Mouse (Mus musculus) gastrocnemius, adult 8-10 months (tissue): ENCODE measurements at regions not wholly inside any gene's neighbourhood (a gene's known extent, or its start where the extent isn't known, plus 50 kb on each side); places are given as distances from the start of the nearest gene placed in this dataset.

Experiments
- DNase-seq, 2 experiments: peaks; one replicate each; pipeline ENCODE4 v3.0.0; 2022; ENCODE audit warnings: low spot score in 2 of 2

DNA sequence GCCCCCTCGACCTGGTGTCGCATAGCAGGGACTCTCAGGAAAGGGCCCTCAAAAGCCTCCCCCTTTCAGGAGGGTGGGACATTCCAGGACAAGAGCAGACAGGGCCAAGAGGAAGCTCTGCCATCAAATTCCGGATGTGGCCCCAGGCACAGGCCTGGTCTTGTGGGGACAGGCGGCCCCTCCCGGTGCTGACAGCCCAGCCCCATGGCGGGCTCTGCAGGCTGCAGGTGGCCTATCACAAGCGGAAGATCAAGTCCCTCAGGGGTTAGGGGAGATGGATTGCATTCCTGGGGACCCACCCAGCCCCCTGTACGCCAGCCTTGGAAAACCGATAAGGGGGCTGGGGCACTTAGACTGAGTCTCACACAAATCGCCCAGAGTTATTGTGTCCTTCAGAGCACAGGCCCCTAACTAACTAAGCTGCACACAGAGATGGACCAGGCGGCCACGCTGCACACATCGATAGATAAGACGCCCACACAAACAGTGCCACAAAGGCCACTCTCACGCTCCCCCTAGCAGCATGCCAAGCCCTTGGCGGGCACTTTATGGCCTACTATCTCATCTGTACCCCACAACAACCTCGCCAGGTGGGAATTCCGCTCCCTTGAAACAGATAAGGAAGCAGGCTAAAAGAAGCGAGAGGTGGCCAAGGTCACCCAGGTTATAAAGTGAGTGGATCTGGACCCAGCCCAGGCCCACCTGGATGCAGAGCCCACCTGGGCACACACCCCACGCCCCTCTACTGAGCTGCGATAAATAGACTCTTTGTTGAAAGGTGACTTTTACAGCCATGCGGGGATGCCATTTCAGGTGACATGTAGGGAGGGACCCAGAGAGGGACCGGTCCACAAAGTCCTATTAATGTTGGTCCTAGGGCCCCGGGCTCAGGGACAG is 55.5 kb downstream of the Gm5294 start:
- DNase-seq: no peak

DNA sequence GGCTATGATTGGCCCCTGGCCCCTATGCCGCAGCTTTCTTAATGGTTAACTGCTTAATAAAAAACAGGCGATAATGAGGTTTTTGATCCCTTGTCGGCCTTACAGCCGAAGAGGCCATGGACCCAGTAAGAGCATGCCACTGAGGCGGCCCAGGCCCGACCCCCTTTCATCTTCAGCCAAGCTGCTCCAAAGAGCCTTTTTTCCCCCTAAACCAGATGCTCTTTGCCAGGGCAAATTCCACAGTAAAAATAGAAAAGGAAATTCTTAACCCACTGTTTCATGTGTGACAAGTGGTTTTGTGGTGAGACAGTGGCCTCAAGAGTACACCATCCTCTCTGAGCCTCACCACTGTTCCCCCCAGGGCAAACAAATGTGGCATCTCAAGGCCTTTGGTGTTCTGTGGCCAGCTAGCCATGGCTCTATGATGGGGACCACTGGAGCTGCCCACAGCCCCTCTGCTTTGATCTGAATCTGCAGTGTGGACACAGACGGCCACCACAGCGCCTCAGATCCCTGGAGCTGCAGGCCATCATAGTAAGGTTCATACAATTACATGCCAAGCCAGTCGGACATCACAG is 61.9 kb downstream of the Gm5294 start:
- DNase-seq: no peak

DNA sequence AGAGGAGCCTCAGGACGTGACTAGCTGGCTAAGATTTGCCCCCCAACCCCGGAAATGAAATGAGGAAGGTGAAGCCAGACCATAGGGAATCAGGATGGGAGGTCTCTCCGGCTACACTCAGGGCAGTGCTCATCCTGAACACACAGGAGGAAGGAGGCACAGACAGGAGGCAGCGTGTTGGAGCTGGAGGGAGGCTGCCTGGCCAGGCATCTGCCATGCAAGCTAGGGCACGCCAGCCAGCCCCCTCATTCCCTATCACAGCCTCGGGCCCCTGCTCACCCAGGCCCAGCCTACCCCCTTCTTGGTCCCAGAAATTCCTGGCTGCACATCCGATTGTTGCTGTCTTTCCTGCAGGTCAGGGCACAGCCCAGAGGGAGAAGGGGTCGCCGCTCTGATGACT is 63.7 kb downstream of the Gm5294 start:
- DNase-seq: no peak

DNA sequence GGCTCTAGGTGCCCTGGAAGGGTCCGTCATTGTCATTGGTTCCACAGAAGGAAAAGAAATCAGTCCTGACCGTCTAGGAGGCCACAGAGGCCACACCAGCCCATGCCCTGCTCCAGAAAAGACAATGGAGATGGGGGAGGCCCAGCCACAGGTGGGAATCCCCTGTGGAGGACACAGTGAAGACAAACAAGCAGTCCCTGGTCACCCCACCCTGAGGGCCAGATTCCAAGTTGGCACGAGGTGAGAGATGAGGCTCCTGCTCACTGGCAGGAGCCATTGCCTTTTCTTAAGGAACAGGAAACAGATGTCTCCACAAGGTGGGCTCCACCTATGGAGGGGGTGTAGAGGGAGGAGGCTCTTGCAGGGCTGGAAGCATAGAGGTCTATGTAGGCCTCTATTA is 66.0 kb downstream of the Gm5294 start:
- DNase-seq: no peak

DNA sequence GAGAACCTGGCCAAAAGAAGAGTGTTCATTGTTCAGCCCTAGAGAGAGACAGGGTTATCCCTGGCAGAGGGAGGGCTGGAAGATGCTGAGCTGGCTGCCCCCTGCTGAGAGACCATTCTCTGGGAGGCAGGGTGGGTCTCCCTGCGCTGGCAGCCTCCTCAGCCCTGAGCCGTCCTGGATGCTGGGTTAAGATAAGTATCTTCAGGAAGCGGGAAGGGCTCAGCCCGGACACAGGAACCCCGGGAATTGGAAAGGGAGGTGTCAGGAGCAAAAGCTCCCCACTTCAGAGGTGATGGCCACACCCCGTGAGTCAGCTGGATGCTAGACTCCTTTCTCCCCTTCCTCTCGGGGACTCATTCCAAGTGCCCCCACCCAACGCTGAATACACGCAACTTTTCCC is 68.9 kb downstream of the Gm5294 start:
- DNase-seq: no peak

DNA sequence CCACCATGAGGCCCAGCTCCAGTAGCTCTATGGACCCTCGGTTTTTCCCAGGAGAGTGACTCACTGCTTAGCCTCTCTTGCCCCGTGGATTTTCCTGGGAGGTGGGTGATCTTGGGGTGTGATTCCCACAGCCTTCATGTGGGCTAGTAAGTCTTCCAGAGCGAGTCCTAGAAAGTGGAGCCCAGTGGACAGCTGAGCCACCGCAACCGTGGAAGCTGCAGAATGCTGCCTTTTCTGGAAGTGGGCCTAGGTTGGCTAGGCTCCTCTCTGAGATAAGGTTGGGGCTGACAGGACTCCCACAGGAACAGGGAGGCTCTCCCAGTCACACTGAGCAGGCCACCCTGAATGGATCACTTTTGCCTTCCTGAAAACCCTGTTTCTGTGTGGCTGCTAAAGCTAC is 69.9 kb downstream of the Gm5294 start:
- DNase-seq: no peak

DNA sequence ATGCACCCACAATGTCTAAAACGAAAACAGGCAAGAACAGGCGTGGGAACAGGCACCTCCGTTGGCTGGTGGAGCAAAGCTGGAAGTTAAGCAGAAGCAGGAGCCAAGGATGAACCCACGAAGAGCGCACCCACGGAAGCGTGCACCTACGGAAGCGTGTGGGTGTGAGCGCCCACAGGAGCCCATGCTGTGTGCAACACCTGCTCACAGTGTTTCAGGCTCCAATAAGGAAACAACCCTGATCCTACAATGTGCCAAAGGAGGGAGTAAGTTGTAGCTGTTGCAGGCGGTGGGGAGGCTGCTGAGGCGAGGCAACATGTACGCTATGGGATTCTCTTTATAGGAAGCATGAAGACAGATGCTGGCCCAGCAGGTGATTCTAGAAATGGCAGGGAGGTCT is 74.6 kb downstream of the Gm5294 start:
- no peak for DNase-seq

DNA sequence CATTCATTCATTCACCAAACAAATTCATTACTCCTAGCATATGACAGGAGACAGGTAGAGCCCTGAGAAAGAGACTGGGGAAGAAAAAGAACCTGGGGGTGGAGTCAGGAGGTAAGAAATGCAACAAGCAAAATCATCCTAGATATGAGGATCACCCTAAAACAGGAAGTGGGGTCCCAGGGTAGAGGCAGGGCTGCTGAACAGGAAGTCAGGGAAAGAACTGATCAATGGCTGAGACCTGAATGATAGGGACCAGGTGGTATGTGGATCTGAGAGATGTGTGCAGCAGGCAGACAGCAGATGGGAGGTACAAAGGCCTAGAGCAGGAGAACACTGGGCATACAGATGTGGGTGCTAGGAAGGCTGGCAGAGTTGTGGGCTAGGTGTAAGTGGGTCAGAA is 77.4 kb downstream of the Gm5294 start:
- DNase-seq: no peak

DNA sequence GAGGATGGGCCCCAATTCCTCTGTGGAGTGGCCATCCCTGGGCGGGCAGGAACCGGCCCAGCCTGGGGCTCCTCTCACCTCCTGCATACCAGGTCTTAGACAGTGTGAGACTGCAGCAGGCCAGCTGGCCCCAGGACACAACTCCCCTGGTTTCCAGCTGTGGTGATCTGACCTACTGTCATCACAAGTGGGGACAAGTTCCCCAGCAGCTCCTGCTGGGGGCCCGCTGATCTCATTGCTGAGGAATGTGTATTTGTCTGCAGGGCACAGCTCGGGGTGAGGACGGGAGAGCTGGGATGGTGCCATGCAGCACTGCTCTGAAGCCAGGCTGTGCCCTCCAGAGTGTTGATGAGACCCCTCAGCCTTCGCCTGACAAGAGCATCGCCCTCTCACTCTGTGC is 78.6 kb downstream of the Gm5294 start:
- no peak for DNase-seq

DNA sequence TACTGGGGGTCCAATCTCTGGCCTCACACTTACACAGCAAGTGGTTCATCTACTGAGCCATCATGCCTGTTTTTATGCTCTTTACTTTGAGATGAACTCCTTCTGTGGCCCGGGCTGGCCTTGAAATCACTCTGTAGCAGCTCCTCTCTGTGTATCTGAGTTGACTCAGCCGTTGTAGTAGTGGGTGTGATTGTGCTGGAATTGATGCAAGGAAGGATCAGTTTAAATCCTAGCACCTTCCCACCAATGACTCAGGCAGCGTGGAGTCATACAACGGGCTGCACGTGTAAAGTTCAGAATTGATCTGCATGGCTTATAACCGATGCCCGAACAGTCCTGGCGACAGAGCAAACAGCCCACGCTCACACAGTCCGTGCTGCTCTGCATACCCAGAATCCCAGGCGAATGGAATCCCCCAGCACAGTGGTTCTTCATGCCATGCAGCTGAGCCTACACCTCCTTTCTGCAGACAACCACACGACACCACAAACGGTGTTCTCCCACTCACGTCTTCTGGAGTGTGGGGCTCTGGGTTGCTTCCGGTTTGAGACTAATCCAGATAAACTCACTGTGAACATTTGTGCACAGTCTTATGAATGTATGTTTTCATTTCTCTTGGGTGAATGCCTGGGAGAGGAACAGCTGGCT is 81.2 kb downstream of the Gm5294 start:
- no peak for DNase-seq

DNA sequence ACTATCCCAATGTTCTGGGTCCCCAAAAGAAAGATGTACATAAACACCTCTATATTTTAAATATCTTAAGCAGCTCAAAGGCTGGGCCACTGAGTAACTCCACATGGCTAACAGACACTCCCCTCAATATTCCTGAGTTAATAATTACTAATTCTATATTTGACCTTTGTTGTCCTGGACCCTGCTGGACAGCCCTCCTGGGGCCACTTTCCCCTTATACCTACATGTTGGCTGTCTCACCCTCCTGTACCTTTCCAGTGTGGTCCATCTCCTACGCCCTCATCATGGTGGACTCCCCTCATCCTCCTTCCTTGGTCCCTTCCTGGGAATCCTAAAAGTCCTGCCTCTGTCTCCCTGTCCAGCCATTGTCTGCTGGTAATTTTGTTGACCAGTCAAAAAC is 82.4 kb downstream of the Gm5294 start:
- no peak for DNase-seq

DNA sequence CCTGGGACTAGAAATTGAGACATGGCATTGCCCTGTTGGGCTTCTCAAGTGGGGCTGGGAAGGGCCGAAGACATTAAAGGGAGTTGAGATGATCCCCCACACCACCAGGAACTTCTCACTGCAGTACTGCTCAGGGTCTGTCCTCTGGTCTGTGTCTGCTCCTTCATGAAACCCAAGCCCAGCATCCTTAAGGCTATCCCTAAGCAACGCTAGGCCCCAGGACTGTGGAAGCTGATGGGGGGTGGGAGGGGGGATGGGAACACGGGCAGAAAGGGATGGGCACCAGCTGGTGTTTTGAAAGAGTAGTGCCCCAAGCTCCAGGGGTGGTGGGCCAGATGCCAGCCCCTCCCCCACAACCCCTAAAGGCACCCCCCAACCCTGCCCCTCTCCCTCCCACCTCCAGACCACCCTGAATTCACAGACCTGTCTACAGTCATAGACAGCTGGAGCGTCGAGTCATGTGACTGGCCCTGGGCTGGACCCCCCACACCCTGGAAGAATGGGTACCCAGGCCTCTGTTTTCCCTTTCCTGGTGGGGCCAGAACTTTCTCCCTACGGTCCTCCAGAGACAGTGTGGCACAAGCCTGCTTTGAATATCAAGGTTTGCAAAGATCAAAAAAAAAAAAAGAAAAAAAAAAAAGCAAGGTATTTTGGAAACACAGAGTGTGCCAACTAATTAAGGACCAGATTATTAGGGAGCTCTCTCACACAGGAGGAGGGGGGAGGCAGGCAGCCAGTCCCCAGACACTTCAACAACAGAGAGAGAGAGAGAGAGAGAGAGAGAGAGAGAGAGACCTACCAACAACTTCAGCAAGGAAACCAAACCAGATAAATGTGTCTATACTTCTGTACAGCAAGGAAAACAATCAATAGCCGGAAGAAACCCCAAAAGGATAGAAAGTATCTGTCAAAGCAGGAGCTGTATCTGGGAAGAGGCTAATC is 85.1 kb downstream of the Pdgfa start:
- no peak for DNase-seq

DNA sequence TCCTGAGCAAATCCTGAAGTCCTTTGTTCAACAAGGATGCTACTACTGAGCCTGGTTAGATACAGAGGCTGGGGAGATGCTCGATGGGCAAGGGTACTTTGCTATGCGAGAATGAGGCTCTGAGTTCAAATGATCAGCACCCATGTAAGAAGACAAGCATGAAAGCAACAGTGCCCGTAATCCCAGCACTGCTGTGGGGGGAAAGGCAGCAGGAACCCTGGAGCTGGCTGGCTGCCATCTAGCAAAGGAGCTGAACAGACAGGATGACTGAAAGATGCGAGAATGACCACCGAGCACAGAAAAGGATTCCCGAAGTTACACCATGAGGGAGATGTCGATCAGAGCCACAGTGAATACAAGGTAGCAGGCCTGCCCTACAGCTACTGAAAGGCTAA is 84.5 kb downstream of the Pdgfa start:
- no peak for DNase-seq

DNA sequence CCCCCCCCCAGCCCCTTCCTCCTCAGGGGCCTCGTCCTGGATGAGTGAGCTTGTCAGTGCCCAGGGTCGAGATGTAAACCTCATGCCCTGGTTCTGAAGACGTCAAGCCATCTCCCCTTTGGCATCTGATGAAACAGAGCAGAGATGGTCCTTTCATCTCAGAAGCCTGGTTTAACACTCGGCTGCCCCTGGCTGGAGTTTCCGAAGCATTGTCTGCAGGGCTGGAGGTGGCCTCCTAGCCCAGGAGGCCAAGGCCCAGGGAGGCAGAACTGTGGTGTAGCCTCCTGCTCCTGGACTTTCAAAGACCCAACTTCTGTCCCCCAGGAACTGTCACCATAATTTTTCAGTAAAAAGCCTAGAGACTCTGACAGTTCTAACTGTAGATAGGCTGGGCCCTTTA is 82.1 kb downstream of the Pdgfa start:
- DNase-seq: no peak

DNA sequence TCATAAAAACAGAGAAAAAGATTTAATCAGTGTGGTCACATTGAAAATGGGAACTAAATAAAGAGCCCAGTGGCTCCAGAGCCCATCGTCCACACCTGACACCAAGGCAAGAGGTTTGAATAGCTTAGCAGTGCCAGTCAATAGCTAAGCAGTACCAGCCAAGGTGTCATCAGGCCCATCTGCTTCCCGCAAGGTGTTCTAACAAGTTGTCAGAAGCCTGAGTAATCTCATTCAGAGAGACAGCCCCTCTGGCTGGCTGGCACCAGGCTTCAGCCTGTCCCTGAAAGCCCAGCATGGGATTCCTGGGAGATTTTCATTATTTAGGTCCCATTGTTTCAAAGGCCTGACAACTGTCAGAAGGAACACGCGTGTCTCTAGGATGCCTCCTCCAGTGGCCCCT is 81.7 kb downstream of the Pdgfa start:
- DNase-seq: no peak

DNA sequence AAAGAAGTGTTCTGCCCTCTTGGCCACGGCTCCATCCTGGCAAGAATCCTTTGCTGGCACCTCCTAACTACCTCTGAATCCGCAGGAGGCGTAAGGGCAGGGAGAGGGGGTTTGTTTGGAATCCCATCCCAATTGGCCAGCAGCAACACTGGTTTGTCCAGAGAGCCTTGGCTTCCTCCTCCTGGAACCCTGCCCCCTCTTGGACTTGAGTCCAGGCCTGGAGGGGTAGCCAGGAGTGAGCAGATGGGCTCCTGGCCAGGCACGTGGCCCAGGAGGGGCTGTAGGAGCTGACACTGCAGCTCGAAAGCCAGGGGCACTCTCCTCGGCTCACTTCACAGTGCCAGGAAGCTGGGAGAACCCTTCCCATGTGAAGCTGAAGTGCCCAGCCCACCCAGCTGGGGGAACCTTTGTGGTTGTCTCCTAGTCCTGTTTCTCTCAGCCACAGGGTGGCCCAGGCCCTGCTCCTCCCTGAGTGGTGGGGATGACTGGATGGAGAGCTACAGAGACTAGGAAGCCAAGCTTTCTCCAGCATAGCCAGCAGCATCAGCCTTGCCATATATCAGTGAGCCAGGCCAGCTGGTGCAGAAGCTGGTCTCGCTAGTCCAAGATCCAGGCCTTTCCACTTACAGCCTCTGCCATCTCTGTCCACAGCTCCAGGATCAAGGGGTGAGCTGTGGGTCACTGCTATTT is 76.9 kb downstream of the Pdgfa start:
- DNase-seq: peak; percentile 66 to 80

DNA sequence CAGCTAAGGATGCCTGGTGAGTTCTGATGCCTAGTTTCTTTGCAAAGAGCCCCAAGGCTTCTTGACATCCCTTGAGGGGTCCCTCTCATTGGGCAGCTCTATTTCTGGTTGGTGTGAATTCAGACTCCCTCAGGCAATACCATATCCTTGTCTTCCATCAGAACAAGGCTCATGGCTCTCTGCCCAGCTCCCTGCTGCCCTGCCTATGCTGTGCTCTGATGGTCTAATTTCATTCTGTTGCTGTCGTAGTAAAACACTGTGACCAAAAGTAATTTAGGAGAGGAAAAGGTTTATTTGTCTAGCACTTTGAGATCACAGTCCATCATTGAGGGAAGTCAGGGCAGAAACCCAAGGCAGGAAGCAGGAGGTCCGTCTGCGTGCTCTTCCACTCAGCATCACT is 75.1 kb downstream of the Pdgfa start:
- DNase-seq: no peak
